Mouse (Mus musculus): ENCODE data around the gene Svep1.

GRCm38 (mm10) chr4:58197230-58197629 is 9.4 kb downstream of the Svep1 start:
- no peak for TF ChIP-seq CTCF (IDR thresholded peaks at IDR 0.05; ENCODE audit: borderline replicate concordance, insufficient read depth, low read length)
- TF ChIP-seq POLR2A (IDR thresholded peaks at IDR 0.05; ENCODE audit: low read depth, low read length) = no peak
